16 mouse cellular contexts compared by ENCODE assay signal in the genomic region with DNA sequence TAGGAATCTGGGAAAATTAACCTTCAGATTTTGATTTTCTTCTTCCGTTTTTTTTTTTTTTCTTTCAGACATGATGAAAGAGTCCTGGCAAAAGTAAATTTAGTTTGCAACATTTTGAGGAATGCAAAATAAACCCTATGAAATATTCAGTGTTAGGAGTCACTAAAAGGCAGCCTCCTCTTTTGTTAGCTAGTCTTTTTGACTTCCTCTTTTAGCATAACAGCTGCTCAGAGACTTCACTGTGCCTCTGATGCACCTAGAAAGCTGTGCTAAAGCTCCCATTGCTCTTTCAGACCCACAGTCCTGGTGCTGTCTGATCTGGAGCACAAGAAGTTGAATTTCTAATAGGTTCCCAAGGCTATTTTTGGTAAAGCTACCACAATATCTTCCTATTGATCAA.
"Had no signal": no experiment of that assay in that cellular context is flagged by ENCODE, and none has a peak within 500 bp of the region (broad histone marks: within the 10 kb centered on the region; RNA-seq: fewer than 3 reads in every experiment).

No protein-coding gene starts in this region.

- H3K27me3 ChIP-seq: liver, embryonic 15.5 days; neural tube, embryonic 13.5 days had no signal

- DNase-seq: kidney, adult 11 months; kidney, adult 9 months; kidney, postnatal 4 days; lung, adult 2 months; lung, postnatal 10 days; lung, postnatal 4 days; thymus, adult 2 months; thymus, postnatal 25 days had no signal

- H3K4me3 ChIP-seq: layer of hippocampus, adult 2 months; limb, embryonic 10.5 days; liver, embryonic 15.5 days; midbrain, embryonic 10.5 days; neural tube, embryonic 13.5 days had no signal

- ATAC-seq: midbrain, embryonic 16.5 days had no signal

- H3K36me3 ChIP-seq: limb, embryonic 10.5 days; liver, embryonic 15.5 days; midbrain, embryonic 10.5 days; neural tube, embryonic 13.5 days had no signal

- H3K4me2 ChIP-seq: liver, embryonic 11.5 days; liver, embryonic 15.5 days; neural tube, embryonic 13.5 days had no signal

- H3K27ac ChIP-seq: kidney, postnatal 0 days; layer of hippocampus, adult 2 months; limb, embryonic 10.5 days; liver, embryonic 15.5 days; midbrain, embryonic 10.5 days; neural tube, embryonic 13.5 days had no signal

- H3K9ac ChIP-seq: liver, embryonic 15.5 days; neural tube, embryonic 13.5 days had no signal

- H3K9me3 ChIP-seq: limb, embryonic 10.5 days; liver, embryonic 15.5 days; midbrain, embryonic 10.5 days; neural tube, embryonic 13.5 days had no signal

- H3K4me1 ChIP-seq: limb, embryonic 10.5 days; liver, embryonic 15.5 days; midbrain, embryonic 10.5 days; neural tube, embryonic 13.5 days had no signal
